Mouse (Mus musculus): ENCODE data around the gene Erich2. TPM values are rescaled to one million over a fixed set of nuclear protein-coding genes. Genes with fewer than 3 reads are reported as not detected.

Erich2 gene
- polyA plus RNA-seq, 1 experiment from 2014 or later: 1.0 TPM

DNA sequence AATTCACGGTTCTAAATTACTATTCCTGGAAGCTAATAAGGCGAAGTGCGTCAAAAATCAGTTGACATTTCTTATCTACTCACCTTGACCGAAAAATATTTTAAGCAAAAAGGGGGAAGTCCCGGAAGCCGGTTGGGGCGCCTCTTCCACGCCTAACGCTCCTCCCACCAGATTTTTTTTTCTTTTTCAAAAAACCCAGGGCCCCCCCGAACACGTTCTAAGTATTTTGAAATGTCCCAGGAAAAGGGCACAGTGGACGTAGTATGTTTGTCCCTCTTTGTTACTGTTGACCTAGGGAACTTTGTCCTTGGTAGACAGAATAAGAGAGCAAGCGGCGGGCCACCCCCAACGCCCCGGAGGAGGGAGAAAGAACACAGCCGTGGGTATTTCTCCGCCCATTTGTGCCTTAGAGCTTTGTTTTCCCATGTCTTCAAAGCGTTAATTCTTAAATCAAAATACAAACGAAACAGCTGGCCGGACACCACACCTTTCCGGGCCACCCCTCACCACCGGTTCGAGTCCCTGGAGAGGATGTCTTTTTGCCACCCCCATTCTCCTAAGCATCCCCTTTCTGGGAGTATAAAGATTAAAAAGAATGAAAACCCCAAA lies 50.3 kb downstream of the Erich2 start:
- Histone ChIP-seq H3K27ac (ENCODE audit: low read depth, low read length) (peak overlapping the region; percentile 66), H3K4me2 (ENCODE audit: low read depth, low read length) (peak overlapping the region; percentile 67), H3K27me3 (ENCODE audit: control insufficient read depth, insufficient read depth, low read length) (peaks cover 14% of the 10 kb centered on the region), H3K4me3 (ENCODE audit: low read depth, low read length) (peak overlapping the region; percentile 21), H3K9ac (replicated peaks; ENCODE audit: low read depth, low read length) (no peak overlapping the region; the same call in 1 of the 2 replicates), H3K9me3 (ENCODE audit: control insufficient read depth, low read length) (no peaks in the 10 kb centered on the region), H3K4me1 (ENCODE audit: control insufficient read depth, insufficient read depth, low read length) (peaks cover 8% of the 10 kb centered on the region; the same call in 1 of the 2 replicates), H3K36me3 (ENCODE audit: control insufficient read depth, insufficient read depth, low read length) (no peaks in the 10 kb centered on the region)
- WGBS: 8% methylated on average over 24 of the region's 24 CpGs
- no peak for ATAC-seq (ENCODE audit: low read depth)

GRCm38 (mm10) chr2:70559520-70559919 lies 50.9 kb downstream of the Erich2 start:
- Histone ChIP-seq H3K9me3 (ENCODE audit: control insufficient read depth, low read length) (no peaks in the 10 kb centered on the region), H3K9ac (replicated peaks; ENCODE audit: low read depth, low read length) (no peak overlapping the region; the same call in 1 of the 2 replicates), H3K36me3 (ENCODE audit: control insufficient read depth, insufficient read depth, low read length) (no peaks in the 10 kb centered on the region), H3K4me3 (ENCODE audit: low read depth, low read length) (peak overlapping the region; percentile 21), H3K4me2 (ENCODE audit: low read depth, low read length) (peak overlapping the region; percentile 67), H3K27ac (ENCODE audit: low read depth, low read length) (peak overlapping the region; percentile 66), H3K4me1 (ENCODE audit: control insufficient read depth, insufficient read depth, low read length) (peaks cover 8% of the 10 kb centered on the region; the same call in 1 of the 2 replicates), H3K27me3 (ENCODE audit: control insufficient read depth, insufficient read depth, low read length) (peaks cover 14% of the 10 kb centered on the region)
- no peak for ATAC-seq (ENCODE audit: low read depth)
- WGBS: 2% methylated on average over 13 of the region's 13 CpGs

DNA sequence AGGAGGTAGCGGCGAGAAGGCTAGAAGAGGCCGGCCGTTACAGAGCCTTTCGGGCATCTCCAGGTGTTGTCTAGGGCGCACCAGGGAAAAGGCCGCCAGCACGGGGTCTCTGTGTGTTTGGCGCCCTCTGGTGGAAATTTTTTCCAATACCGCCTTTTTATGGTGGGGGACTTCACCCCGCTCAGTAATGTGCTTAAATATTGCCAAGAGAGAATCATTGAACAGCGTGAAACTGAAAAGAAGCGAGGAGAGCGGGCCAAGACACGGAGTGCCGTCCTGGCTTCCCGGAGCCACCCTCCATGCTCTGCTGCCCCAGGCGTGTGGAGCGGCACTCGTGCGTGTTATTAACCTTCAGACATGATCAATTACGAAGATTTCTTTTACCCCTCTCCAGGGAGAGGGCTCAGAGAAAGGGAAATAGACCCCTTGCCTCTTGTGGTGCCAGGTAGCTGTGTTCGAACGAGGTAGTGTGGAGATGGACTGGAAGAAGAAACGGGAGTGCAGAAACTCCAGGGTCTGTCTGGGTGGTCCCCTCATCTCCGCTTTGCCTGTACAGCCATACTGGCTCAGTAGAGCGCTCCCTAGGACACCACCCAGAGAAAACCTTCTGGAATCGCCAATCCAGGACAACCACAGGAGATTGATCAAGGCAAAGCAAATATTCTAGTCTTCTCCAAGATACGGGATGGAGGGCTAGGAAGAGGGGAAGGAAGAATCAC lies 52.6 kb downstream of the Erich2 start:
- no peaks in the 10 kb centered on the region for H3K9me3 ChIP-seq (ENCODE audit: control insufficient read depth, low read length)
- H3K36me3 ChIP-seq (ENCODE audit: control insufficient read depth, insufficient read depth, low read length): no peaks in the 10 kb centered on the region
- peak overlapping the region; percentile 91 for H3K27ac ChIP-seq (ENCODE audit: low read depth, low read length)
- ATAC-seq (ENCODE audit: low read depth): peak; percentile 47
- under 1% methylated on average over 29 of the region's 29 CpGs for WGBS
- H3K4me1 ChIP-seq (ENCODE audit: control insufficient read depth, insufficient read depth, low read length): peaks cover 8% of the 10 kb centered on the region; the same call in 1 of the 2 replicates
- peak overlapping the region; percentile 77; the same call in 1 of the 2 replicates for H3K9ac ChIP-seq (replicated peaks; ENCODE audit: low read depth, low read length)
- peak overlapping the region; percentile 67 for H3K4me2 ChIP-seq (ENCODE audit: low read depth, low read length)
- peaks cover 25% of the 10 kb centered on the region for H3K27me3 ChIP-seq (ENCODE audit: control insufficient read depth, insufficient read depth, low read length)
- H3K4me3 ChIP-seq (ENCODE audit: low read depth, low read length): peak overlapping the region; percentile 44

DNA sequence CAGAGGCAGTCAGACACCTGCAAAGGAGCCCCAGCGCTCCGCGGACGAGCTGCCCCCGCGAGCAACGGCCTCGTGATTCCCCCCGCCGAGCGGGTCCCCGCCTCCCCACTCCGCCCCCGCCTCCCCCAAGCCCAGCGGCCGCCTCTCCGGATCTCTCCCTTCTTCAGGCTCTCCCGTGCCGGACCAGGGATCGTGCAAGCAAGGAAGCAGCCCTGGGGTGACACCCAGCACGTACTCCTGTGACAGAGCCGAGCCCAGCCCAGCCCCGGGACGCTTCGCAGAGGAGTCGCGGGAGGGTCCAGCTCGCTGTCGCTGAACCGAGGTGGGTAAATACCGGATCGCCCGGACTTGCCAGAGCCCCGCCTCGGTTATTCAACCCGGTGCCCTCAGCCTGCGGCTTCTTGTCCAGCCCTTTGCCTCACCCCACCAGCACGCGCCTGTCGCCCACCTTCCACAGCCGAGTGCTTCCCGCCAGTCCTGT lies 53.4 kb downstream of the Erich2 start:
- peak overlapping the region; percentile 67 for H3K4me2 ChIP-seq (ENCODE audit: low read depth, low read length)
- H3K27me3 ChIP-seq (ENCODE audit: control insufficient read depth, insufficient read depth, low read length): peaks cover 26% of the 10 kb centered on the region
- WGBS: under 1% methylated on average over 42 of the region's 42 CpGs
- peak overlapping the region; percentile 77 for H3K9ac ChIP-seq (replicated peaks; ENCODE audit: low read depth, low read length)
- ATAC-seq (ENCODE audit: low read depth): no peak
- peak overlapping the region; percentile 91 for H3K27ac ChIP-seq (ENCODE audit: low read depth, low read length)
- peak overlapping the region; percentile 44 for H3K4me3 ChIP-seq (ENCODE audit: low read depth, low read length)
- H3K9me3 ChIP-seq (ENCODE audit: control insufficient read depth, low read length): no peaks in the 10 kb centered on the region
- H3K36me3 ChIP-seq (ENCODE audit: control insufficient read depth, insufficient read depth, low read length): no peaks in the 10 kb centered on the region
- peaks cover 10% of the 10 kb centered on the region; the same call in 1 of the 2 replicates for H3K4me1 ChIP-seq (ENCODE audit: control insufficient read depth, insufficient read depth, low read length)

GRCm38 (mm10) chr2:70562611-70562980 lies 54.0 kb downstream of the Erich2 start:
- Histone ChIP-seq H3K4me2 (ENCODE audit: low read depth, low read length) (peak overlapping the region; percentile 67), H3K9me3 (ENCODE audit: control insufficient read depth, low read length) (no peaks in the 10 kb centered on the region), H3K27me3 (ENCODE audit: control insufficient read depth, insufficient read depth, low read length) (peaks cover 30% of the 10 kb centered on the region), H3K9ac (replicated peaks; ENCODE audit: low read depth, low read length) (peak overlapping the region; percentile 77), H3K36me3 (ENCODE audit: control insufficient read depth, insufficient read depth, low read length) (no peaks in the 10 kb centered on the region), H3K27ac (ENCODE audit: low read depth, low read length) (peak overlapping the region; percentile 91), H3K4me1 (ENCODE audit: control insufficient read depth, insufficient read depth, low read length) (peaks cover 13% of the 10 kb centered on the region; the same call in 1 of the 2 replicates), H3K4me3 (ENCODE audit: low read depth, low read length) (peak overlapping the region; percentile 44)
- ATAC-seq (ENCODE audit: low read depth): no peak
- WGBS: 0% methylated on average over 27 of the region's 34 CpGs

DNA sequence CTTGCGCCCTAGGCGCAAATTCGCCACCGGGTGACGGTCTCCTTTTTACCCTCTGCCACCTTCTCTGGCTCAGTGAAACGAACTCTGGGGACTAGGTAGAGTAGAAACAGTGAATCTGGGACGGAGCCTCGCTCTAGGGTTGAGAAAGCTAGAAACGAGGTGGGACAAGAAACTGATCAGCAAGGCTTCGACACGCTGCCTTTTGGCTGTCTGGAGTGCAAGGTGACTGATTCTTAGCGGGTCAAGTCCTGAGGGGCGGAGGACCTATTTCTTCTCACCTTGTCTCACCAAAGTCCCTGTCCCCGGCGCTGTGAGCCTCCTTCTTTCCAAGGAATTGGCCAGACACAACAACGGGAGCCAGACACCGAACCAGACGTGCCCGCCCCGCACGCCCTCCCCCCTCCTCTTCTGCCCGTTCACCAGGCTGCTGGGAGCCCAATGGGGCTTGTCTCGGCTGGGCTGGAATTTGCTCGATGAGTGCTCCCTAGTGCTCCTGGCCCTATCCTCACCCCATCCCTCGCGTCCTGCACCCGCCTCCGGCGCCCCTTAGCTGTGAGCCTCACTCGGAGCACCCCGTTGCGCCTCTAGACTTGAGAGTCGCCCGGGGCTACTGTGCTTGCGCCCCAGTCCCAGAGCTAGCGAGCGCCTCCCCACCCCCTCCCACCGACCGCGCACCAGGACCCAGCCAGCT lies 54.5 kb downstream of the Erich2 start:
- H3K9ac ChIP-seq (replicated peaks; ENCODE audit: low read depth, low read length): peak overlapping the region; percentile 77
- H3K4me2 ChIP-seq (ENCODE audit: low read depth, low read length): peak overlapping the region; percentile 67
- peak overlapping the region; percentile 91 for H3K27ac ChIP-seq (ENCODE audit: low read depth, low read length)
- no peaks in the 10 kb centered on the region for H3K36me3 ChIP-seq (ENCODE audit: control insufficient read depth, insufficient read depth, low read length)
- H3K4me3 ChIP-seq (ENCODE audit: low read depth, low read length): peak overlapping the region; percentile 44
- H3K4me1 ChIP-seq (ENCODE audit: control insufficient read depth, insufficient read depth, low read length): peaks cover 14% of the 10 kb centered on the region; the same call in 1 of the 2 replicates
- peak; percentile 12; the same call in 1 of the 2 replicates for ATAC-seq (ENCODE audit: low read depth)
- H3K9me3 ChIP-seq (ENCODE audit: control insufficient read depth, low read length): no peaks in the 10 kb centered on the region
- under 1% methylated on average over 38 of the region's 40 CpGs for WGBS
- peaks cover 30% of the 10 kb centered on the region for H3K27me3 ChIP-seq (ENCODE audit: control insufficient read depth, insufficient read depth, low read length)

DNA sequence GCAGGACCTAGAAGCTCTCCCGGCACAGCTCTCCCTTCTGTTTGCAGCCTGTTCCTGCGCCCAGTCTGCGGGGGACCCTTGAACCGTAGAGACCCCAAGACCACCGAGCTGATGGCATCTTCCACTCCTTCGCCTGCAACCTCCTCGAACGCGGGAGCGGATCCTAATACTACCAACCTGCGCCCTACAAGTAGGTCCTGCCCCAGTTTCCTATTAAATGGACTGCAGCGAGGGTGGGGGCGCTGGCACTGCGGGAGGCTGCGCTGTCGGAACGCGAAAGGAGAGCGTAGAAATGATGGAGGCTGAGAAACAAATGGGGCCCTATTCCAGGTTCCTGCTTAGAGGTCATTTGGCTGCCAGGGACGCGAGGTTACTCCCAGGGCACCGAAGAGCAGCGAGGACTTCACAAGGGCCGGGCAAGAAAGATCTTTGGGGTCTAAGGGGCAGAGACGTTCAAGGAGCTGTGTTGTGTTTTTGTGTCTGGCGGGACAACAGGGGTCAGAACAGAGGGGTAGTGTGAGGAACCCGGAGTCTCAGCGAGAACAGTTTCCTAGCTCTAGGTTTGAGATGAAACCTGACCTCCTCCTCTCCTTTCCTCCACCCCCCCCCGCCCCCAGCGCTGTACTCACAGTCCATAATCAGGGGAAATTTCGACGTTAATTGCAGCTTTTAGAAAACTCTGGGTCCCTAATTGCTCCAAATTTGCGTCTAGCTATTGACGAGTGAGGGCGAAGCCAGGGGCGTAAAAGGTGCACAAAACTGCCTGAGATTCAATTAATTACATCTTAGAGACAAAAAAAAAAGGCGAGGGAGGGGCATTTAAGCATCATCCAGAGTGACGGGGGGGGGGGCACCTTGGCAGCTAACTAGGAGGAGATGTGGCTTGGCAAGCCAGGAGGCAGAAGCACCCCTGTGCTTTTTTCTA lies 55.4 kb downstream of the Erich2 start:
- H3K4me2 ChIP-seq (ENCODE audit: low read depth, low read length): peak overlapping the region; percentile 67
- no peaks in the 10 kb centered on the region for H3K9me3 ChIP-seq (ENCODE audit: control insufficient read depth, low read length)
- H3K4me3 ChIP-seq (ENCODE audit: low read depth, low read length): peak overlapping the region; percentile 44
- H3K4me1 ChIP-seq (ENCODE audit: control insufficient read depth, insufficient read depth, low read length): peaks cover 22% of the 10 kb centered on the region; the same call in 1 of the 2 replicates
- H3K36me3 ChIP-seq (ENCODE audit: control insufficient read depth, insufficient read depth, low read length): no peaks in the 10 kb centered on the region
- ATAC-seq (ENCODE audit: low read depth): no peak
- H3K27ac ChIP-seq (ENCODE audit: low read depth, low read length): peak overlapping the region; percentile 91
- under 1% methylated on average over 38 of the region's 38 CpGs for WGBS
- H3K9ac ChIP-seq (replicated peaks; ENCODE audit: low read depth, low read length): peak overlapping the region; percentile 77
- H3K27me3 ChIP-seq (ENCODE audit: control insufficient read depth, insufficient read depth, low read length): peaks cover 30% of the 10 kb centered on the region

GRCm38 (mm10) chr2:70564646-70565315 lies 56.2 kb downstream of the Erich2 start:
- 2% methylated on average over 15 of the region's 15 CpGs for WGBS
- H3K9me3 ChIP-seq (ENCODE audit: control insufficient read depth, low read length): no peaks in the 10 kb centered on the region
- H3K4me2 ChIP-seq (ENCODE audit: low read depth, low read length): peak overlapping the region; percentile 67
- peak overlapping the region; percentile 91 for H3K27ac ChIP-seq (ENCODE audit: low read depth, low read length)
- ATAC-seq (ENCODE audit: low read depth): no peak
- H3K4me1 ChIP-seq (ENCODE audit: control insufficient read depth, insufficient read depth, low read length): peaks cover 25% of the 10 kb centered on the region; the same call in 1 of the 2 replicates
- peak overlapping the region; percentile 77 for H3K9ac ChIP-seq (replicated peaks; ENCODE audit: low read depth, low read length)
- H3K4me3 ChIP-seq (ENCODE audit: low read depth, low read length): peak overlapping the region; percentile 44
- no peaks in the 10 kb centered on the region for H3K36me3 ChIP-seq (ENCODE audit: control insufficient read depth, insufficient read depth, low read length)
- peaks cover 35% of the 10 kb centered on the region for H3K27me3 ChIP-seq (ENCODE audit: control insufficient read depth, insufficient read depth, low read length)

All from neural tube, embryonic 14.5 days (tissue).